Mouse (Mus musculus) adrenal gland, adult 2 months (tissue): ENCODE results near the gene Smc2. TPM values are rescaled to one million over a fixed set of nuclear protein-coding genes. Genes with fewer than 3 reads are reported as not detected.
"Not testable (repeated sequence)": the region's sequence is repeated elsewhere in the genome, so short reads cannot be mapped to it uniquely, and the experiment has no call there.

Experiments used
- DNase-seq: peaks from one replicate; pipeline ENCODE4 v3.0.0; 2021
- long read RNA-seq: library from polyadenylated mRNA; stranded (forward); transcript quantifications from one replicate; pipeline ENCODE4 v2.0.0, GENCODE M21; 2021
- polyA plus RNA-seq: library from polyadenylated mRNA; depleted of rRNA; stranded (reverse); fragments of >200 nt; gene quantifications from 2 replicates; pipeline ENCODE4 v1.2.3, GENCODE M21; 2012; rRNA removed
- total RNA-seq, 2 experiments: library from RNA; stranded (reverse); gene quantifications; 2 replicates each; pipeline ENCODE4 v1.2.3; 2021

Gene Smc2
- total RNA-seq = 1 to 10 TPM; 6.1 to 7.9 TPM
- polyA plus RNA-seq = 0.78 and 1.1 TPM in 2 replicates
- long read RNA-seq, full-length matches to known transcripts = 3 of 5 reads
- long read RNA-seq, partial matches to known transcripts = 2 of 5 reads
- long read RNA-seq, other reads (novel, unspliced or antisense) = 0 of 5 reads

- peak; percentile 95 for DNase-seq
Observed at GRCm38 (mm10) chr4:52438886-52439664, at the start of gene Smc2. Smc2 (plus strand) TSS chr4:52439243.

GRCm38 (mm10) chr4:52411587-52411986 is 27.5 kb upstream of the Smc2 start:
- DNase-seq = no peak

GRCm38 (mm10) chr4:52423653-52424052 is 15.4 kb upstream of the Smc2 start:
- DNase-seq = no peak

GRCm38 (mm10) chr4:52429310-52430198 is 9.5 kb upstream of the Smc2 start:
- no peak for DNase-seq

GRCm38 (mm10) chr4:52435551-52435950 is 3.5 kb upstream of the Smc2 start:
- DNase-seq = not testable (repeated sequence)

- DNase-seq = no peak
Observed at GRCm38 (mm10) chr4:52438371-52438885, 615 bp upstream of the Smc2 start.

- DNase-seq = no peak
Observed at GRCm38 (mm10) chr4:52459726-52460125, 20.7 kb downstream of the Smc2 start.

GRCm38 (mm10) chr4:52461321-52461720 is 22.3 kb downstream of the Smc2 start:
- DNase-seq = no peak

- DNase-seq = no peak
Observed at GRCm38 (mm10) chr4:52473431-52473830, 34.4 kb downstream of the Smc2 start.

GRCm38 (mm10) chr4:52487486-52487885 is 48.4 kb downstream of the Smc2 start:
- DNase-seq = no peak

- not testable (repeated sequence) for DNase-seq
Observed at GRCm38 (mm10) chr4:52497144-52497543, 58.1 kb downstream of the Smc2 start, which contains the start of gene Vma21-ps. Vma21-ps (minus strand) TSS chr4:52497244.

- DNase-seq = no peak
Observed at GRCm38 (mm10) chr4:52517580-52517979, 78.5 kb downstream of the Smc2 start.

GRCm38 (mm10) chr4:52519301-52519700 is 80.3 kb downstream of the Smc2 start:
- DNase-seq = no peak

GRCm38 (mm10) chr4:52526464-52526863 is 87.4 kb downstream of the Smc2 start:
- DNase-seq = no peak

- DNase-seq = no peak
Observed at GRCm38 (mm10) chr4:52530636-52531035, 91.6 kb downstream of the Smc2 start.

Other genes with a start within 250 kb of the Smc2 start
- gene Vma21-ps, start 58.0 kb downstream of the Smc2 start, total RNA-seq = not detected
- gene Vma21-ps, start 58.0 kb downstream of the Smc2 start, polyA plus RNA-seq = not detected in 2 replicates
- gene Toporsl, start 157.0 kb downstream of the Smc2 start, total RNA-seq = not detected
- not detected in 2 replicates for gene Toporsl, start 157.0 kb downstream of the Smc2 start, polyA plus RNA-seq